Mouse (Mus musculus): ENCODE measurements around the gene Cacnb4.

DNA sequence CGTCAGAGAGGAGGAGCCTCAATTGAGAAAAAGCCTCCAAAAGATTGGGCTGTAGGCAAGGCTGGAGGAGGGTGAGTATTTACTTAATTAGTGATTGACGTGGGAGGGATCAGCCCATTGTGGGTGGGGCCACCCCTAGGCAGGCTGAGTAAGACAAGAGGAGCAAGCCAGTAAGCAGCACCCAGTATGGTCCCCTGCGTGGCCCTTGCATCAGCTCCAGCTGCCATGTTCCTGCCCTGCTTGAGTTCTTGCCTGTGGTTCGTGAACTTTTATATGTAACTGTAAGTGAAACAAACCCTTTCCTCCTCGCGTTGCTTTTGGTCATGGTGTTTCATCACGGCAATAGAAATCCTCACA lies 298.2 kb downstream of the Cacnb4 start, which contains the start of gene Neb:
- TF ChIP-seq EP300 (IDR thresholded peaks at IDR 0.05; ENCODE audit: insufficient read depth, low read depth, low read length) (no peak), CTCF (IDR thresholded peaks at IDR 0.05) (no peak)

All from heart, adult 2 months (tissue).